Mouse (Mus musculus) CH12.LX (cell line): Measurements from ENCODE around the gene Nrp2. TPM values are rescaled to one million over a fixed set of nuclear protein-coding genes. Genes with fewer than 3 reads are reported as not detected.

Source experiments
- DNase-seq: peaks from one replicate; pipeline ENCODE4 v3.0.0-alpha.2; 2013; ENCODE audit errors: extremely low read depth
- H3K27ac ChIP-seq: 2 replicates; pipeline ENCODE4 v1.5.1; 2012; ENCODE audit warnings: low read depth, mild to moderate bottlenecking, control low read depth, moderate library complexity; ENCODE audit not compliant: insufficient read depth
- H3K27me3 ChIP-seq: replicated peaks from 2 replicates; pipeline ENCODE3; 2012; ENCODE audit warnings: inconsistent platforms
- H3K36me3 ChIP-seq, 2 experiments: replicated peaks in 1 of 2; 2 replicates each; pipeline versions ENCODE3 to v1.6.1; 2012; ENCODE audit warnings: inconsistent platforms in 1 of 2, low read length in 1 of 2, mild to moderate bottlenecking in 1 of 2, mixed read lengths in 1 of 2, moderate library complexity in 1 of 2; ENCODE audit not compliant: control insufficient read depth in 1 of 2, insufficient read depth in 1 of 2
- H3K4me1 ChIP-seq, 2 experiments: 2 replicates each; pipeline ENCODE4 v1.6.1; 2012; ENCODE audit warnings: inconsistent platforms in 1 of 2, moderate library complexity in 1 of 2; ENCODE audit not compliant: insufficient read depth in 2 of 2, control insufficient read depth in 1 of 2
- H3K4me2 ChIP-seq: 2 replicates; pipeline ENCODE4 v1.6.1; 2012; ENCODE audit warnings: low read depth, mild to moderate bottlenecking, control low read depth; ENCODE audit not compliant: poor library complexity, insufficient read depth, severe bottlenecking
- H3K4me3 ChIP-seq, 3 experiments: fragments of 150-350 bp in 1 of 3; sonication (generic) in 1 of 3; replicated peaks in 1 of 3; 2 replicates each; pipeline versions ENCODE3 to v1.5.1; 2011 to 2012; ENCODE audit warnings: low read depth in 2 of 3, low read length in 2 of 3, mild to moderate bottlenecking in 2 of 3, moderate library complexity in 2 of 3, control low read depth in 1 of 3, improper control_type of control experiment in 1 of 3, inconsistent platforms in 1 of 3, mixed read lengths in 1 of 3; ENCODE audit not compliant: poor library complexity in 1 of 3
- H3K79me2 ChIP-seq: replicated peaks from 2 replicates; pipeline ENCODE4 v1.6.1; 2012; ENCODE audit warnings: mild to moderate bottlenecking, moderate library complexity; ENCODE audit not compliant: control insufficient read depth, poor library complexity, insufficient read depth, severe bottlenecking; ENCODE audit errors: extremely low read depth
- H3K9ac ChIP-seq: 2 replicates; pipeline ENCODE4 v1.6.1; 2012; ENCODE audit warnings: low read depth, mild to moderate bottlenecking, control low read depth, moderate library complexity; ENCODE audit not compliant: insufficient read depth
- H3K9me3 ChIP-seq: replicated peaks from 2 replicates; pipeline ENCODE3; 2012; ENCODE audit warnings: low read length, inconsistent platforms, mixed read lengths
- CHD2 ChIP-seq: IDR thresholded peaks from 2 replicates; pipeline ENCODE4 v1.6.1; 2011; ENCODE audit warnings: low read length, improper control_type of control experiment
- CTCF ChIP-seq, 2 experiments: IDR thresholded peaks in 1 of 2; conservative IDR thresholded peaks in 1 of 2; 2 replicates each; pipeline ENCODE4 v1.5.1; 2011 to 2012; ENCODE audit warnings: low read depth in 2 of 2, low read length in 2 of 2, improper control_type of control experiment in 1 of 2, inconsistent platforms in 1 of 2, mild to moderate bottlenecking in 1 of 2, moderate library complexity in 1 of 2
- HCFC1 ChIP-seq: IDR thresholded peaks from 2 replicates; pipeline ENCODE4 v1.6.1; 2012; ENCODE audit warnings: low read depth, mild to moderate bottlenecking, inconsistent platforms, low read length, improper control_type of control experiment
- IRF4 ChIP-seq: IDR thresholded peaks from 2 replicates; pipeline ENCODE4 v1.6.1; 2014; ENCODE audit warnings: low read depth, mild to moderate bottlenecking, inconsistent platforms, low read length, improper control_type of control experiment
- JUN ChIP-seq: IDR thresholded peaks from 2 replicates; pipeline ENCODE4 v1.6.1; 2011; ENCODE audit warnings: low read depth, mild to moderate bottlenecking, low read length, improper control_type of control experiment, moderate library complexity; ENCODE audit not compliant: insufficient read depth
- MAZ ChIP-seq: IDR thresholded peaks from 2 replicates; pipeline ENCODE4 v1.6.1; 2012; ENCODE audit warnings: low read depth, mild to moderate bottlenecking, inconsistent platforms, low read length, improper control_type of control experiment, moderate library complexity
- MEF2A ChIP-seq: IDR thresholded peaks from 2 replicates; pipeline ENCODE4 v1.6.1; 2014; ENCODE audit warnings: low read depth, mild to moderate bottlenecking, inconsistent platforms, low read length, improper control_type of control experiment, borderline replicate concordance
- NELFE ChIP-seq: IDR thresholded peaks from 2 replicates; pipeline ENCODE4 v1.6.1; 2011; ENCODE audit warnings: low read depth, low read length, improper control_type of control experiment
- NRF1 ChIP-seq: IDR thresholded peaks from 2 replicates; pipeline ENCODE4 v1.6.1; 2014; ENCODE audit warnings: low read depth, mild to moderate bottlenecking, inconsistent platforms, low read length, improper control_type of control experiment, moderate library complexity
- PAX5 ChIP-seq: IDR thresholded peaks from 2 replicates; pipeline ENCODE4 v1.6.1; 2012; ENCODE audit warnings: low read length, inconsistent platforms, mixed read lengths
- POLR2AphosphoS2 ChIP-seq: IDR thresholded peaks from 2 replicates; pipeline ENCODE4 v1.6.1; 2011; ENCODE audit warnings: low read depth, low read length, improper control_type of control experiment
- RAD21 ChIP-seq: IDR thresholded peaks from 2 replicates; pipeline ENCODE4 v1.6.1; 2011; ENCODE audit warnings: low read depth, mild to moderate bottlenecking, low read length, improper control_type of control experiment, moderate library complexity
- SMC3 ChIP-seq: IDR thresholded peaks from 2 replicates; pipeline ENCODE4 v1.6.1; 2011; ENCODE audit warnings: low read depth, low read length, improper control_type of control experiment
- TBP ChIP-seq: conservative IDR thresholded peaks from 2 replicates; pipeline ENCODE4 v1.6.1; 2011; ENCODE audit warnings: low read depth, low read length, improper control_type of control experiment
- USF1 ChIP-seq: IDR thresholded peaks from 2 replicates; pipeline ENCODE4 v1.6.1; 2014; ENCODE audit warnings: low read depth, mild to moderate bottlenecking, inconsistent platforms, low read length, improper control_type of control experiment
- ZMIZ1 ChIP-seq: IDR thresholded peaks from 2 replicates; pipeline ENCODE4 v1.6.1; 2012; ENCODE audit warnings: low read depth, mild to moderate bottlenecking, inconsistent platforms, low read length, improper control_type of control experiment
- dilution Hi-C: fragments of 300-500 bp; cut with MboI; formaldehyde crosslinking; loops from 2 replicates; pipeline ENCODE4 v1.14.3; 2020; ENCODE audit warnings: low sequenced_read_pairs; ENCODE audit not compliant: extremely low pct_unique_long_range_greater_than_20kb, extremely low pct_ligation_motif_present
- in situ Hi-C: fragments of 300-500 bp; cut with MboI; formaldehyde crosslinking; loops from 3 replicates; pipeline ENCODE4 v1.14.3; 2019; ENCODE audit warnings: low sequenced_read_pairs, low pct_ligation_motif_present, low pct_unique_long_range_greater_than_20kb, mixed read lengths
- polyA plus RNA-seq: library from polyadenylated mRNA; unstranded; fragments of >175 nt; gene quantifications from 2 replicates; pipeline ENCODE4 v1.2.1, GENCODE M21; 2012; ENCODE audit warnings: low read depth; ENCODE audit not compliant: insufficient read length
- total RNA-seq, 2 experiments: library from RNA; depleted of rRNA; stranded (reverse); fragments of 300-350 nt in 1 of 2; fragments of >200 nt in 1 of 2; gene quantifications; 2 replicates each; pipeline ENCODE4 v1.2.3; 2012 to 2014

Gene Nrp2
- total and polyA plus RNA-seq, 3 experiments: 16.4 to 24.4 (median 17.3) TPM

DNA sequence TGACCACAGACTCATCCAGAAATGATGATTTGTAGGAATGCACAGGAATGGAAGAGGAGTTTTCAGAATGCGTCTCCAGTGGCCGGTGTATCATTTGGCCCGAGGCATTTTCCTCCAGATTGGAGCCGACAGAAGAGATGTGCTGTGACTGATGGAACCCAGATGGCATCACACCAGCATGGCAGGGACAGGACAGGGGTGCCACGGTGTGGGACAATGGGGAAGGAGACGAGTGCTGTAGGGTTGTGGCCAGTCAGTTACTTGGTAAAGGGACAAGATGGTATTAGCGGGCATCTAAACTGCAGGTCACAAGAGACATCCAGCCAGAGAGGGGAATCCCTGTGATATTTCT is 127.3 kb downstream of the Nrp2 start:
- no peaks in the 10 kb centered on the region for H3K4me1 ChIP-seq
- no peak overlapping the region for H3K27ac ChIP-seq
- no peak for TF ChIP-seq RAD21
- no peak for TF ChIP-seq MEF2A
- no peak for TF ChIP-seq NRF1
- no peak for TF ChIP-seq POLR2AphosphoS2
- no peak for TF ChIP-seq CTCF (conservative IDR thresholded peaks at IDR 0.05 in 1 of 2, IDR thresholded peaks at IDR 0.05 in 1 of 2; ENCODE audit: low read depth in 2 of 2, low read length in 2 of 2)
- TF ChIP-seq ZMIZ1: no peak
- TF ChIP-seq USF1: no peak
- no peak for TF ChIP-seq JUN
- no peak for TF ChIP-seq CHD2

GRCm38 (mm10) chr1:62831725-62832455 is 128.8 kb downstream of the Nrp2 start:
- Histone ChIP-seq H3K27ac (no peak overlapping the region), H3K36me3 (no peaks in the 10 kb centered on the region), H3K4me1 (no peaks in the 10 kb centered on the region), H3K79me2 (no peaks in the 10 kb centered on the region), H3K27me3 (no peaks in the 10 kb centered on the region), H3K9ac (no peak overlapping the region), H3K4me3 (no peak overlapping the region), H3K4me2 (no peak overlapping the region), H3K9me3 (no peaks in the 10 kb centered on the region)
- no peak for DNase-seq
- in situ Hi-C loops: no loop called here
- dilution Hi-C loops: no loop called here
- TF ChIP-seq NELFE (no peak), SMC3 (no peak), RAD21 (no peak), MAZ (no peak), HCFC1 (no peak), TBP (no peak)

More for the DNA sequence above, 127.3 kb downstream of the Nrp2 start:
- H3K9ac ChIP-seq: no peak overlapping the region
- in situ Hi-C loops: no loop called here
- dilution Hi-C loops: no loop called here
- no peaks in the 10 kb centered on the region for H3K9me3 ChIP-seq
- no peaks in the 10 kb centered on the region for H3K79me2 ChIP-seq
- H3K27me3 ChIP-seq: no peaks in the 10 kb centered on the region
- DNase-seq: no peak
- H3K4me2 ChIP-seq: no peak overlapping the region
- H3K36me3 ChIP-seq: no peaks in the 10 kb centered on the region
- no peak overlapping the region for H3K4me3 ChIP-seq

DNA sequence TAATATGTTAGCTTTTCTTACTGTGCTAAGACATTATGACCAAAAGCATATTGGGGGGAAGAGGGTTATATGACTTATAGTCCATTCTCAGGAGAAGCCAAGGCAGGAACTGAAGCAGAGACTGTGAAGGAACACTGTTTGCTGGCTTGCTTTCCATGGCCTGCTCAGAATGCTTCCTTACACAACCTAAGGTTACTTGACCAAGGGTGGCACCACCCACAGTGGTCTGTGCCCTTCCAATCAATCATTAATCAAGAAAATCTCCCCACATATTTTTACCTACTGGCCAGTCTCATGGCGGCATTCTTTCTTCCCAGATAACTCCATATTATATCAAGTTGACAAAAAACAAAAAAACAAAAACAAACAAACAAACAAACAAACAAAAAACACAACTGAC is 130.3 kb downstream of the Nrp2 start:
- no peak overlapping the region for H3K9ac ChIP-seq
- DNase-seq: no peak
- in situ Hi-C loops: no loop called here
- no peaks in the 10 kb centered on the region for H3K79me2 ChIP-seq
- TF ChIP-seq PAX5: no peak
- TF ChIP-seq IRF4: no peak
- no peaks in the 10 kb centered on the region for H3K9me3 ChIP-seq
- H3K27ac ChIP-seq: no peak overlapping the region
- H3K4me2 ChIP-seq: no peak overlapping the region
- H3K4me3 ChIP-seq: no peak overlapping the region
- H3K36me3 ChIP-seq: no peaks in the 10 kb centered on the region
- H3K4me1 ChIP-seq: no peaks in the 10 kb centered on the region
- dilution Hi-C loops: no loop called here
- no peaks in the 10 kb centered on the region for H3K27me3 ChIP-seq
